Mouse (Mus musculus) liver (tissue): ENCODE results near the gene Dnajc6.

Source experiments
- DNase-seq: peaks from one replicate; pipeline ENCODE4 v3.0.0-alpha.2; 2020; ENCODE audit warnings: mixed read lengths

Gene Dnajc6

GRCm38 (mm10) chr4:101647196-101647905 is 150.9 kb downstream of the Dnajc6 start, which contains the start of gene Leprot:
TSS of gene Leprot (plus strand) at chr4:101647718.
- peak; percentile 96 for DNase-seq

- peak; percentile 59 for DNase-seq
These were observed 151.7 kb downstream of the Dnajc6 start for GRCm38 (mm10) chr4:101647976-101648642.

- peak; percentile 35 for DNase-seq
These were observed 152.3 kb downstream of the Dnajc6 start for GRCm38 (mm10) chr4:101648745-101649144.

GRCm38 (mm10) chr4:101650961-101651360 is 154.5 kb downstream of the Dnajc6 start:
- DNase-seq, result no peak

- peak; percentile 22 for DNase-seq
These were observed 157.8 kb downstream of the Dnajc6 start for GRCm38 (mm10) chr4:101654256-101654655.

GRCm38 (mm10) chr4:101654788-101655414 is 158.5 kb downstream of the Dnajc6 start:
- DNase-seq, result peak; percentile 81

- DNase-seq, result peak; percentile 38
These were observed 159.0 kb downstream of the Dnajc6 start for GRCm38 (mm10) chr4:101655415-101655790.

GRCm38 (mm10) chr4:101656056-101656455 is 159.6 kb downstream of the Dnajc6 start:
- no peak for DNase-seq

- peak; percentile 11 for DNase-seq
These were observed 160.6 kb downstream of the Dnajc6 start for GRCm38 (mm10) chr4:101656956-101657570.

- DNase-seq, result peak; percentile 71
These were observed 167.8 kb downstream of the Dnajc6 start for GRCm38 (mm10) chr4:101664160-101664750.

GRCm38 (mm10) chr4:101664766-101665165 is 168.3 kb downstream of the Dnajc6 start:
- no peak for DNase-seq

GRCm38 (mm10) chr4:101669161-101669560 is 172.7 kb downstream of the Dnajc6 start:
- DNase-seq, result no peak

- no peak for DNase-seq
These were observed 173.4 kb downstream of the Dnajc6 start for GRCm38 (mm10) chr4:101669811-101670210.

- DNase-seq, result no peak
These were observed 178.3 kb downstream of the Dnajc6 start for GRCm38 (mm10) chr4:101674790-101675189.

- DNase-seq, result no peak
These were observed 179.3 kb downstream of the Dnajc6 start for GRCm38 (mm10) chr4:101675726-101676125.

GRCm38 (mm10) chr4:101682620-101683019 is 186.2 kb downstream of the Dnajc6 start:
- no peak for DNase-seq

GRCm38 (mm10) chr4:101683086-101683485 is 186.6 kb downstream of the Dnajc6 start:
- DNase-seq, result no peak

- no peak for DNase-seq
These were observed 188.4 kb downstream of the Dnajc6 start for GRCm38 (mm10) chr4:101684821-101685220.

GRCm38 (mm10) chr4:101686227-101686810 is 189.9 kb downstream of the Dnajc6 start:
- DNase-seq, result no peak

GRCm38 (mm10) chr4:101689241-101689640 is 192.8 kb downstream of the Dnajc6 start:
- no peak for DNase-seq

- no peak for DNase-seq
These were observed 193.2 kb downstream of the Dnajc6 start for GRCm38 (mm10) chr4:101689645-101690044.
